Mouse (Mus musculus): Measurements from ENCODE around the gene Tln2.

Tln2 gene

DNA sequence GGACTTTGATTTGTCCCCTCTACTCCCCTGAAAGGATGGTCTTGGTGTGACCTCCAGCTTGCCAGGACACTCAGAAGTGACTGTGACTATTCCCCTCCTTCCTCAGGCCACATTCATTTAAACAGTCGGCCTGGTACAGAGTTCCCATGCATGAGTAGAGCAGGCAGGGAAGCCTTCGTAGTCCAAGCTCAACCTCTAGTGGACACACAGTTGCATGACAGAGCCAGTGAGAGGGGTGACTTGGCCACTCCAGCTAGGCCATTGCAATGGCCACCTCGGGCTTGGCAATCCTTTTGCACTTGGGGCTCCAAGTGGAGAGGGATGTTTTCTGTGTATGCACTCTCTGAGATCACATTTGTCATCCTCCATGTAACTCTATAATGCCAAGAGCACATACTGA, 285.2 kb downstream of the Tln2 start:
- no peak for DNase-seq (ENCODE audit: low spot score)

DNA sequence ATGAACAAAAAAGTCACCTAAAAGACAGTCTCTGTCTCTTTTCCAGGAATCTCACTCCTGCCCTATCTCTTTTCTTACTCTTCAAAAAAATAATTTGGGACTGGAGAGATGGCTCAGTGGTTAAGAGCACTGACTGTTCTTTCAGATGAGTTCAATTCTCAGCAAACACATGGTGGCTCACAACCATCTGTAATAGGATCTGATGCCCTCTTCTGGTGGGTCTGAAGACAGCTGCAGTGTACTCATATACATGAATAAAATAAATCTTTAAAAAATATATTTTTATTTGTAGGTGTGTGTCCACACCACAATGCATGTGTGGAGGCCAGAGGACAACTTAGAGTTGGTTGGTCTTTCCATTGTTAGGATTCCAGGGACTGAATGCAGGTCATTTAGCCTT, 286.1 kb downstream of the Tln2 start:
- no peak for DNase-seq (ENCODE audit: low spot score)

GRCm38 (mm10) chr9:67270734-67271133, 288.8 kb downstream of the Tln2 start:
- no peak for DNase-seq (ENCODE audit: low spot score)

- no peak for DNase-seq (ENCODE audit: low spot score)
Observed at GRCm38 (mm10) chr9:67270061-67270595, 289.4 kb downstream of the Tln2 start.

GRCm38 (mm10) chr9:67267276-67267990, 292.1 kb downstream of the Tln2 start:
- DNase-seq (ENCODE audit: low spot score) = no peak

GRCm38 (mm10) chr9:67265513-67265912, 294.0 kb downstream of the Tln2 start:
- no peak for DNase-seq (ENCODE audit: low spot score)

DNA sequence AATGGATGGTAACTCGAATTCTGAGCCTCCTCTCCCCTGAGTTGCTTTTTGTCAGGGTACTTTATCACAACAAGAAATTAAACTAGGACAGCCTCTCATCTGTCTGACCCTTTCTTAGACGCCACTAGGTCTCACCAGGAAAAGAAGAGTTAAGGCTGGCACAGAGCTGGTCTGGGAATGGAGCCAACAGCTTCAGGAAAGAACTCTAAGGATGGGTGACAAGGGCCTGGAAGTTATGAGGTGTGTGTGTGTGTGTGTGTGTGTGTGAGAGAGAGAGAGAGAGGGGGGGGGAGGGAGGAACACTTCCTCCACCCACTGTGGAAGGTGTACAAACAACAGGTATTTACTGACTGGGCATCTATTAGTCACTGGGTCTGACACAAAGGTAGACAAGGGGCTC, 294.6 kb downstream of the Tln2 start:
- DNase-seq (ENCODE audit: low spot score) = no peak

GRCm38 (mm10) chr9:67260835-67261599, 298.5 kb downstream of the Tln2 start:
- DNase-seq (ENCODE audit: low spot score) = no peak

DNA sequence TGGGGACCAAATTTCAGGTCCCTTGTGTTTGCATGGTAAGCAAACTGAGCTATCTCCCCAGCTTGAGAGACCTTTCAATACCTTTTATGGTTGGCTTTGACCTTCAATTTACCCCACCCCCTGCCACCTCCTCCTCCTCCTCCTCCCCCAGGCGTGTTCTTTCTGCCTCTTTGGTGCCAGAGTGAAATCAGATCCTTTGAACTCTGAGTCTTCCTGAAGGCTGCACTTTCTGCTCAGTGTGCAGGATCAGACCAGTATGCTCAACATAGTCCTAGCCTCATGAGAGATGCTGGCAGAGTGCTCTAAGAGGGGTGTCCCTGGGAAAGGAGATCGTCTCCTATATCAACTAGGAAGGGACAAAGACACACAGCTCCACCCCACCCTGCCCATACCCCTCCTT, 309.4 kb downstream of the Tln2 start:
- no peak for DNase-seq (ENCODE audit: low spot score)

GRCm38 (mm10) chr9:67247365-67247950, 312.0 kb downstream of the Tln2 start:
- no peak for DNase-seq (ENCODE audit: low spot score)

- no peak for DNase-seq (ENCODE audit: low spot score)
Observed at GRCm38 (mm10) chr9:67245265-67245664, 314.2 kb downstream of the Tln2 start.

GRCm38 (mm10) chr9:67241683-67242082, 317.8 kb downstream of the Tln2 start:
- DNase-seq (ENCODE audit: low spot score) = no peak

- DNase-seq (ENCODE audit: low spot score) = no peak
Observed at GRCm38 (mm10) chr9:67240456-67240855, 319.0 kb downstream of the Tln2 start.

GRCm38 (mm10) chr9:67236987-67237386, 322.5 kb downstream of the Tln2 start:
- DNase-seq (ENCODE audit: low spot score) = no peak

DNA sequence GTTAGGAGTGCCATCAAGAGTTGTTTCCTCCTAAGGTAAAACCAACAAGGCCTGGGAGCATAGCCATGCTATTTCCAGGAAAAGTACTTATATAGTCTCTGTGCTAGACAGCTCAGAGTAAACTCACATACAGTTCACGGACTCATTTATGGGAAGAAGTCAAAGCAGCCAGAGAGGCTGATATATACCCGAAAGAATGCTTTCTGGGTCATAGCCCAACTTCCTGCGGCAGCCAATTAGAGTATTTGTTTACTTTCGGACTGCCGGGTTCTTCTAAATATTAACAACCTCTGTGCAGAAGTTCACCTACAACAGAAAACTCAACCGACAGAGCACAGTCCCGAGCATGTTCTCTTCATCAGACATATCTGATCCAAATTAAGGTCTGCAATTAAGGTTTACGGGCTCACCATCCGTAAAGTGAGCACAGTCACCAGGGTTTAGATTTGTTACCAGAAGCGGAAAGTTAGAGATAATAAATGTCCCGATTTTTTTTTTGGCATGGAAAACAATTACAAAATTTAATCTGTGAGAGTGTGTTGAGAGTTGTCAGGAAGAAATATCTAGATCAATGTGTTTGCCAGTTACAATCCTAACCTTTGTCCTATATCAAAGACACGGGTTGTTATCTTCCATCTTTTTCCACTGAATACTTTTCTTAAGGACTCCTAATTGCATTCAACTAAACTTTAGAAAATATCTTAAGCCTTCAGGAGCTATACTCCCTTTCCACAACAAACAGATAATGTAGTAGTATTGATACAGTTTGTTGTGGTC, 323.9 kb downstream of the Tln2 start:
- DNase-seq (ENCODE audit: low spot score) = no peak

GRCm38 (mm10) chr9:67229033-67229432, 330.5 kb downstream of the Tln2 start:
- no peak for DNase-seq (ENCODE audit: low spot score)

GRCm38 (mm10) chr9:67220388-67220787, 339.1 kb downstream of the Tln2 start:
- no peak for DNase-seq (ENCODE audit: low spot score)

DNA sequence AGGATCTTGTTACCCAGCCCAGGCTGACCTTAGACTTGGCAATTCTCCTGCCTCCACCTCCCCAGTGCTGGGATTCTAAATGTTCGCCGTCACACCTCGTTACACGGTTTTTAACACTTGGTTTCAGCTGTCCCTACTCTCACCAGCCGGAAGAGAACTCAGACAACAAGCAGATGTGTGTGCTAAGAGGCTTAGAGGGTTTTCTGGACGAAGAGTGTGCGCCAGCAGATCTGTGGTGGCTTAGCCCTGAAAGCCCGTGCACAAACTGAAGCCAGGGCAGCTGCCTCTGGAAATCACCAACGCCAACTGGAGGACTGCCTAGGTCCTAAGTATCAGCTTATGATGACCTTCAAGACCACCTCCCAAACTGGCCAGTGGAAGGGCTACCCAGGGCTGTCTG, 341.5 kb downstream of the Tln2 start:
- no peak for DNase-seq (ENCODE audit: low spot score)

- DNase-seq (ENCODE audit: low spot score) = no peak
Observed at GRCm38 (mm10) chr9:67214191-67214985, 345.1 kb downstream of the Tln2 start.

DNA sequence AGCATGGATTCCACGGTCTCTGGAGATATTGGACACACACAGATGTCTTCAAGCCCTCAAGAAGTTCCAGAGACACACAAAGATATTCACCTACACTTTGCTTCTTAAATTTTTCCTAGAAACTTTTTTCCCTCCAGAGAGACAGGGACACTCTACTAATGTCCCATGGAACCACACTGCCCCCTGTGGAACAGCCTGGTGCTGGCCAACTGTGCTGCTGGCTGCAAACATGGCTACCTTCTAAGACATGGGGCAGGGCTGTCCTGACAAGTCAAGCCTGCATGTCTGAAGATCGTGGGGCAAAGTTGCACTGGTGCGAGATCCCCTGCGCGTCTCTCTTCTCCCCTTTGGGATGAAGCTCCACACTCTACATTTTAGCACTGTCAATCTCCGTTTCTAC, 346.2 kb downstream of the Tln2 start:
- no peak for DNase-seq (ENCODE audit: low spot score)

DNA sequence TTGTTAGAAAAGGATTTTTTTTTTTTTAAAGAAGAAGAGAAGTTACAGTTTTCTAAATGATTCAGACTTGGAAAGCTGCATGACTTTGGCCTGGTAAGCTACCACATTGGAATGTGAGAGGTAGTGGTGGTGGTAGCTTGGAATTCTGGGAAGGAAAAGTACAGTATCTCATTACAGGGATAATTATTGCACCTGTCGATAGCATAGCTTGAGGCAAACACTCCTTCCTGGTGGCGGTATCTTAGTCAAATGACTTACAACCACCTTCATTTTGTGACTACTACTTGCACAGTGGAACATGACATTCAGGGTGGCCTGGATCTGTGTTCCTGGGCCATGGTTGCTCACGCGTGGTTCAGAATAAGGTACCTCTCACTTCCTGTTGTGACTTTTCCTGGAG, 348.3 kb downstream of the Tln2 start:
- DNase-seq (ENCODE audit: low spot score) = no peak
